Mouse (Mus musculus) embryonic stem cell, embryonic (primary cell): ENCODE data around the gene Large2.

Experiments
- CTCF ChIA-PET, 4 experiments: fragments of 300-600 bp in 2 of 4; fragments of 350-600 bp in 2 of 4; sonication (Branson Sonifier 250); formaldehyde crosslinking; loops; one replicate each; lab custom pipeline; 2022; ENCODE audit warnings: inconsistent platforms in 2 of 4; lab: Charles Lee
- POLR2A ChIA-PET, 4 experiments: fragments of 300-600 bp in 2 of 4; fragments of 350-600 bp in 2 of 4; sonication (Branson Sonifier 250); formaldehyde crosslinking; loops; one replicate each; lab custom pipeline; 2022; ENCODE audit warnings: antibody characterized with exemption in 4 of 4, inconsistent platforms in 1 of 4; lab: Charles Lee

Gene Large2

DNA sequence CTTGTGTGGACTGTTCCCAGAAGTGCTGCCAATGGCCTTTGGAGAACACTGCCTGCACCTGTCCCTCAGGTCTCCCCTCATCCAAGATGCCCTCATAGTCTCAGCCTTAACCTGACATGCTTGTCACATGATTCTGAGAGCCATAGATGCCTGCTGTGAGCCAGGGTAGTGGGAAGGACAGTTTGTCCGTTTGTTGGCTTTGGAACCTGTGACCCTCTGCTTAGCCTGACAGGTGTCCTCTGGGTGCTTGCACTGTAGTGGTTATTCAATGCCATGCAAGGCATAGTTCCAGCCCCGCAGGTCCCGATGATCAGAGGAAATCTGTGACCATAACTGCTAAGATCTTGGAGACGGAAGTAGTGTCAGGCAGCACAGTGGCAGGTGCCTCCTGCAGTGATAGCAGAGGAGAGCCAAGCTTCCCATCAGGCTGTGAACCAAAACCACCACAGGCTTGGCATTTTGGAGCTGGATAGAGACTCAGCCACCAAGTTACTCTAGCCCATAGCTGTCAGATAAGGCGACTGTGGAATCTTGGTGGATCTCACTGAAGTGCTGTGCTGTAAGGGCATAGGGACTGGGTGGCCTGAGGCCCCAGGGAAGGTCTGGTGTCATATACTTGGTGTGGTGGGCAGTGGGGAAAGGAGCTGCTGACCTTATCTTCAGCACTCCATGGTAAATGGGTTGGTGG, 7.4 kb upstream of the Large2 start, which contains the start of gene 1700029I15Rik:
1700029I15Rik (plus strand) TSS at position 638 of the 688 bp plus-strand sequence.
- ChIA-PET CTCF (no interaction called here), POLR2A (interaction anchor here in 2 of 4 experiments (0.6 kb wide), 3 partner anchors 95 to 1843 kb away, joined by 3 to 4 read pairs (median 3); no protein-coding TSS in a partner anchor)

DNA sequence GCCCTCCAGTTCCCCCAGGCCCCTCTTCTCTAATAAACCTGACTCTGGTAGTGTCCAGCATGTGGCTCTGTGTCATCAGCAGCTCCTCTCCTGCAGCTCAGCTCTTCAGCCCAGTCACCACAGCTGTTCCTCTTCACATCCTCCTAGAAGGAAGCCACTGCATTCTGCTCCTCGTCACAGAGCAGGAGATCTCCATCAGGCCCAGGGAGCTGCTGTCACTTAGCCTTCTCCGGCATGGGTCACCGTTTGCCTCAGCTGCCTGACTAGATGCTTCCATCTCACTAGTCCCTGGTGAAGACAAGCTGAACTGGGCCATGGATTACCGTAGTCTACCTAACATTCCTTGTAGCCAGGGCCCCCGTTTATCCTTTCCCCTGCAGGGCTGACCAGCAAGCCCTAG, 6.5 kb upstream of the Large2 start:
- ChIA-PET CTCF (no interaction called here), POLR2A (interaction anchor here in 2 of 4 experiments (0.7 to 1.6 kb wide), 2 partner anchors 11 to 383 kb away, joined by 3 to 4 read pairs; no protein-coding TSS in a partner anchor)

DNA sequence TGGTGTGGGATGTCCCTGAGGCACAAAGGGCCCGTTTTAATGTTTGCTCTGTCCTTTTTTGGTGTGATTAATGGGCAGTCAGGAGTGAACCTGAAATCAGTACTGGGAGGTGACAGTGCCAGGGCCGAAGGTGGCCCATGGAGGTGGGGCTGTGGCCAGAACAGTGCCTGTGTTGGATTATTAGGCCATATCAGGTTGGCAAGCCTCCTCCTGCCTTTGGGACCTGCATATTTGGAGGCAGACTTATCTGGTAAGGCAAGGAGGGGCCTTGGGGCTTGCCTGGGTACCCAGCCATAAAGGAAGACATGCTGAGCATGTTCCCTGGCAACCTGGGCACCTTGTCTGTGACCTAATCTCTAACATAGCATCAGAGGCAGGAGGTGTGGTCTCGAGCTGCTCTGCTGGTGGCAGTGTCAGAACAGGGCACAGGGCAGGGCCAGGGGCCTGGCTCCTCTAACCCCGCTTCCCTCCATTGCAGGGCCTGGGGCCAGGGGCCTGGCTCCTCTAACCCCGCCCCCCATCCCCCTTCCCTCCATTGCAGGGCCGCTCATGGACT, 5.9 kb upstream of the Large2 start:
- POLR2A ChIA-PET, result interaction anchor here in 2 of 4 experiments (0.7 to 1.6 kb wide), 2 partner anchors 10 to 382 kb away, joined by 3 to 4 read pairs; no protein-coding TSS in a partner anchor
- CTCF ChIA-PET, result interaction anchor here in 1 of 4 experiments (0.6 kb wide), 1 partner anchor 19 kb away, joined by 4 read pairs; no protein-coding TSS in a partner anchor

DNA sequence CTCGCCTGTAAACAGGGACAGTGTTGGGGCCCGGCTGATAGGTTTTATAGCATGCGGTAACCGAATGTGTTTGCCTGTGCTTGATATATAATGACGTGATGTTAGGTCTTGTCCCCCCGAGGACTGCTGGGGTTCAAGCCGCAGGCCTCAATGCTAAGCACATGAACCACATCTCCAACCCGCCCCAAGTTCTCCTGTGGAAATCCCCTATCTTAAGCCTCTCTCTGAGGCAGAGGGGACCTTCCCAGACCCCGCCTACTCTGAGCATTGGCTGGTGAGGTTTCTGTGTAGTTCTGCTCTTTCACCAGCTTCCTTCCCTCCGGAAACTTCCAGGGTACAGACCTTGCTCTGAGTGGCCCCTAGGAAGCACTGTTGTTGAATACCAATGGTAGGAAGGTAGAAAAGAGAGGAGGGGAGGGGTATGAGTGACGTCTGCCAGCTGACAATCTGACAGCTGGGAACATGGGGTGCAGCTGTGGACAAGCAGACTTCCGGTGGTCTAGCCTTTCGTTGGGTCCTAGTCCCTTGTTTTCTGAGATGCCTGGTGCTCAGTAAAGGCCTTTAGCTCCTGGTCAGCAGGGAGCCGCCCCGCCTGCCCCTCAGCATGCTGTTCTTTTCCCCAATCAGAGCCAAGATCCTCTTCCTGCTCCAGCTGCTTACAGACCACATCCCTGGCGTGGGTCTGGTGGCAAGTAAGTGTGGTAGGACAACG, 5.3 kb upstream of the Large2 start:
- POLR2A ChIA-PET, result interaction anchor here in 1 of 4 experiments (1.6 kb wide), 1 partner anchor 9 kb away, joined by 4 read pairs; no protein-coding TSS in a partner anchor
- CTCF ChIA-PET, result interaction anchor here in 1 of 4 experiments (0.6 kb wide), 1 partner anchor 20 kb away, joined by 4 read pairs; no protein-coding TSS in a partner anchor

DNA sequence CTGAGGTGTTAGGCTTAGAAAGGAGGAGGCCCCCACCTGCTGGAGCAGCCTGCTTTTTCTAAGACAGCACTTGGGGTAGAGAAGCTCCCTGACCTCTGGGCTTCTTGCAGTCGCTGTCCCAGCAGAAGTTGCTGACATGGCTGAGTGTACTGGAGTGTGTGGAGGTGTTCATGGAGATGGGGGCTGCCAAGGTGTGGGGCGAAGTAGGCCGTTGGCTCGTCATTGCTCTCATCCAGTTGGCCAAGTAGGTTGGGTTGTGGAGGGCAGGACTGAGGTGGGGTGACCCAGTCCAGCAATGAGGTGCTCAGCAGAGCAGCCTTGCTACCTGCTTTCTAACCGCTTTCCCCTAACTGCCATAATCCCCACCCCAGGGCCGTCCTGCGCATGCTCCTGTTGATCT, 2.7 kb upstream of the Large2 start:
- POLR2A ChIA-PET, result interaction anchor here in 3 of 4 experiments (0.6 to 13.4 kb wide), 6 partner anchors 11 to 93 kb away, joined by 3 to 178 read pairs (median 4); partner anchors contain the start of gene Cry2 (in 1 of the 3)
- CTCF ChIA-PET, result interaction anchor here in 1 of 4 experiments (0.9 kb wide), 1 partner anchor 10 kb away, joined by 3 read pairs; no protein-coding TSS in a partner anchor

DNA sequence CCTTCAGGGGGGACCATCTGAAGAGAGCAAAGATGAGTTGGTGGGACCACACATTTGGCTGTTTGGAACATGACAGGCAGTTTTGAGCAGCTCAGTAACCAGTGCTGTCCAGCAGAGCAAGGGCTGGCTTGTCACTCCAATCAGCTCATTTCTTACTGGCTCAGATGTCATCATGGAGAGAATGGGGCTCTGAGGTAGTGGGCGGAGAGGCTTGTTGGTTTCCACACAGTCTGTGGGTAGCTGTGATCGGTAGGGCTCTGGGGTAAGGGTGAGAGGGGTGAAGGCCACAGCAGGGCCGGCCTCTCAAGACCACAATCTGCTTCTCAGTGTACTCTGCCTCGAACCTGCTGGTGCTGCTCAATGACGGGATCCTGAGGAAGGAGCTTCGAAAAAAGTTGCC, 1.6 kb upstream of the Large2 start:
- ChIA-PET POLR2A (interaction anchor here in 3 of 4 experiments (0.5 to 13.4 kb wide), 20 partner anchors 10 to 1782 kb away, joined by 3 to 178 read pairs (median 8); partner anchors contain the start of genes Cry2 (in 1 of the 3), Hsd17b12 (in 1 of the 3) and Mapk8ip1 (in 1 of the 3)), CTCF (interaction anchor here in 1 of 4 experiments (0.6 to 1.1 kb wide), 3 partner anchors 10 to 804 kb away, joined by 3 to 4 read pairs (median 3); no protein-coding TSS in a partner anchor)

DNA sequence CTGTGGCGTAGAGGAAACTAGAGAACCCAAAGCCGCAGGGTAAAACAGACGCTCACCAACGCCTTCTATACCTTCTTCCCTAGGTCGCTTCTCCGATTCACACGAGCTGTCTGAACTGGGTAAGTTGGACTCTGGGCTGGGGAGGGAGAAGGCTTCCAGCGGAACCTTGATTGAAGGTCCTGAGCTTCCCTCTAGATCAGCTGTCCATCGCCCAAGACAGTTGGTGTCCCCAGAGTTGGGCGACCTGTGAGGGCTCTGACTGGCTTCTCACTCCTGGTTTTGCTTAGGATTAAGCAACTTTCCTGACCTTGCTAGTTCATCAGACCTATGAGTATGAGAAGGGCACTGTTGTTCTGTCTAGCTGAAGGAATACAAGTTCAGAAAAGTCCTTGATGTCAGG, 1.1 kb upstream of the Large2 start:
- ChIA-PET POLR2A (interaction anchor here in 3 of 4 experiments (0.6 to 13.4 kb wide), 40 partner anchors 8 to 1782 kb away, joined by 3 to 178 read pairs (median 5); partner anchors contain the start of genes Cry2 (in 2 of the 3), Mapk8ip1 (in 2 of the 3), Ambra1 (in 1 of the 3) and Ckap5 (in 1 of the 3)), CTCF (interaction anchor here in 1 of 4 experiments (1.1 to 1.4 kb wide), 4 partner anchors 11 to 431 kb away, joined by 3 to 7 read pairs (median 3); no protein-coding TSS in a partner anchor)

DNA sequence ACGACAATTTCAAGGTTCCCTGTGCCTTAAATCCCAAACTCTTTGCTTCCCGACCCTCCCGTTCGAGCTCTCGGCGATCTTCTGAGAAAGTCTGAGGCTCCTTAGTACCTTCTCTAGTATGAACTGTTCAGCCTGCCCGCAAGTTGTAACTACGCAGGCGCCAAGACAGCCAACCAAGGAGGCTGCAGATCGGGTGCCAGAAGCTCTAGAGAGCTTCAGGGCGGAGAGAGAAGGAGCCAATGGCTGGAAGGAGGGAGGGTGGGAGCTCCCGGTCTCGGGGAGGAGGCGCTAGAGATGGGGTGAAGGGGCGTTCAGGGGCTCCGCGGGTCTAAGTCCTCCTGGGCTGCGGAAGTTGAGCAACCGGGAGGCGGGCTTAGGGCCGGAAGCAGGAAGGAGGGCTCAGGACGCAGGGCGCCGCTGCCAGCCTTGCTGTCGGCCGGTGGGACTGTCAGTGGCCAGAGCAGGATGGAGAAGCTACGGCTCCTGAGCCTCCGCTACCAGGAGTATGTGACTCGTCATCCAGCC, 492 bp upstream of the Large2 start:
- CTCF ChIA-PET, result interaction anchor here in 1 of 4 experiments (1.1 to 1.4 kb wide), 4 partner anchors 47 to 431 kb away, joined by 3 to 7 read pairs (median 3); no protein-coding TSS in a partner anchor
- POLR2A ChIA-PET, result interaction anchor here in 3 of 4 experiments (0.6 to 13.4 kb wide), 52 partner anchors 8 to 1783 kb away, joined by 3 to 178 read pairs (median 4); partner anchors contain the start of genes Cry2 (in 2 of the 3), Mapk8ip1 (in 2 of the 3), Ambra1 (in 1 of the 3) and Arfgap2 (in 1 of the 3)

DNA sequence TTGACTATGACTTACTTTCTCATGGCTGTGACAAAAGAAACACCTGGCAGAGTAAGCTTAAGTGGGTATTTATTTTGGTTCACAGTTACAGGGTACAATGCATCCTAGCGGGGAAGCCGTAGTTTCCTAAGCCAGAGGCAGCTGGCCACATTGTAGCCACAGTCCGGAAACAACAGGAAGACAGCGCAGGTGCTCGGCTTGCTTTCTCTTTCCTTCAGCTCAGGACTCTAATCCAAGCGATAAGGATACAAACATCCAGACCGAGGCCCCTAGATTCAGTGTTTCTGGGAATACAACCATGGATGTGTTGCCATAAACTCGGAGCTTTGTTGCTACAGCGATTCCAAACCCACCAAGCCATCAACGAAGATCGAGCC, 1.2 kb downstream of the Large2 start:
- CTCF ChIA-PET, result interaction anchor here in 1 of 4 experiments (1.5 kb wide), 1 partner anchor 49 kb away, joined by 5 read pairs; no protein-coding TSS in a partner anchor
- POLR2A ChIA-PET, result interaction anchor here in 2 of 4 experiments (0.6 to 13.4 kb wide), 13 partner anchors 12 to 1793 kb away, joined by 3 to 178 read pairs (median 5); partner anchors contain the start of genes Cry2 (in 2 of the 2), Mapk8ip1 (in 1 of the 2), Mdk (in 1 of the 2) and Ptprj (in 1 of the 2)

DNA sequence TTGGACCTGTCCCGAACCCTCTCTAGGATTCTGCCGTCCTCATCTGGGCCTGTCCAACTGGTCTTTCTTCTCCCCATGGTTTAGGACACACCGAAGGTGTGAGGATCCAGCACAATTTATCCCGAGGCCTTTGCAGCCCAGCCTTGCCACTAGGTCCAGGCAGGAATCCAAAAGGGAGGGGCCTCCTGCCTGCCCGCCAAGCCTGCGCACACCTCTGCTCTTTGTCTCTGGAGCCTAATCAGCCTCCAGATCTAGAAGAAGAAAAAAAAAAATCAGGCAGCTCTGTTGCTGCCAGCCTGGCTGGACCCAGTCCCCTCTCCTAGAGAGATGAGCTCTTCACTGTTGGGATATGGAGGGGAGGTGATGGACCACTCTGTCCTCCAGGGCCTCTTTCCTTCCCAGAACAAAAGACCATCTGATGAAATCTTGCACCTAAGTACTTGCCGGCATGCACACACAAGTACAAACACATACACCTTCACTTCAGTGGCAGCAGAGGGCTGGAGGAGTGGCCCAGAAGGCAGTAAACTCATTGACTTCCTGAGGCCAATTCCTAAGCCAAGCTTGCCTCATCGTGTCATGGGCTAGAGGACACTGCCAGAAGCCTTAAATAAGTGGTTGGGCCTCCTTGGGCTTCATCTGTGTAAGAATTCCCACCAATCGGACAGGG, 1.8 kb downstream of the Large2 start:
- ChIA-PET POLR2A (interaction anchor here in 3 of 4 experiments (0.6 to 13.4 kb wide), 12 partner anchors 13 to 1792 kb away, joined by 3 to 178 read pairs (median 4); partner anchors contain the start of genes Cry2 (in 2 of the 3), Mapk8ip1 (in 1 of the 3), Mdk (in 1 of the 3) and Ptprj (in 1 of the 3)), CTCF (interaction anchor here in 2 of 4 experiments (0.5 to 1.5 kb wide), 2 partner anchors 50 to 1135 kb away, joined by 4 to 5 read pairs; no protein-coding TSS in a partner anchor)

DNA sequence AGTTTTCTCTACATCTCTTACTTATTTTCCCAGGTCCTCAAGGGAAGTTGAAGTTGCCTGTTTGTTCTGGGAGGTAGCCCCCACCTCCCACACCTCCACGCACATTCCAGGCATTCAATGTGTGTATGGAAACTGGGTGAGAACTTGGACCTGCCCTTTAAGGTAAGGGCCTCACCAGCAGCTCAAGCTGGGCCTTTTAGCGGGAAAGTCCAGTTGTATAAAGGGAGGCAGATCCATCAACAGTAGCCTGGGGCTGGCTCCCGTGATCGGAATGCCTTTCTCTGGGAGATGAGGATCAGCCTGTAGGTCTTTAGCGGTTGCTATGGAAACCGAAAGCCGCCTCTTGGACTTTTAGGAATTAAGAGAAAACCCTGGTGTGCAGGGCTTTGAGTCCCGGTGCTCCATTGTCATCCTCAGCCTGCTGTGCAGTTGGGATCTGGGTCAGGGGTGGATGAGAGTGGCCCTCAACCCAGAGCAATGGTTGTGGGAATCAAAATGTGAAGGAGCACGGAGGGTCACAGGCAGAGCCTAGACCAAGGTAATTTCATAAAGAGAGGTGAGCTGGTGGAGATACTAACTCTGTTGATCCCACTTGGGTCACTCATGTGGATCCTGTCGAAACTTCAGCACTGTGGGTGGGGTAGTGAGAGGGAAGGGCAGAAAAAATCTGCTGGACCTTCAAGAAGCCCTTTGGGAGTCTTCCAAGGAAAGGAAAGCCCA, 2.5 kb downstream of the Large2 start:
- ChIA-PET CTCF (interaction anchor here in 1 of 4 experiments (1.0 to 1.6 kb wide), 4 partner anchors 52 to 364 kb away, joined by 3 to 4 read pairs (median 3); no protein-coding TSS in a partner anchor), POLR2A (interaction anchor here in 3 of 4 experiments (0.6 to 13.4 kb wide), 19 partner anchors 10 to 408 kb away, joined by 3 to 178 read pairs (median 4); partner anchors contain the start of genes Cry2 (in 2 of the 3) and Mapk8ip1 (in 1 of the 3))

DNA sequence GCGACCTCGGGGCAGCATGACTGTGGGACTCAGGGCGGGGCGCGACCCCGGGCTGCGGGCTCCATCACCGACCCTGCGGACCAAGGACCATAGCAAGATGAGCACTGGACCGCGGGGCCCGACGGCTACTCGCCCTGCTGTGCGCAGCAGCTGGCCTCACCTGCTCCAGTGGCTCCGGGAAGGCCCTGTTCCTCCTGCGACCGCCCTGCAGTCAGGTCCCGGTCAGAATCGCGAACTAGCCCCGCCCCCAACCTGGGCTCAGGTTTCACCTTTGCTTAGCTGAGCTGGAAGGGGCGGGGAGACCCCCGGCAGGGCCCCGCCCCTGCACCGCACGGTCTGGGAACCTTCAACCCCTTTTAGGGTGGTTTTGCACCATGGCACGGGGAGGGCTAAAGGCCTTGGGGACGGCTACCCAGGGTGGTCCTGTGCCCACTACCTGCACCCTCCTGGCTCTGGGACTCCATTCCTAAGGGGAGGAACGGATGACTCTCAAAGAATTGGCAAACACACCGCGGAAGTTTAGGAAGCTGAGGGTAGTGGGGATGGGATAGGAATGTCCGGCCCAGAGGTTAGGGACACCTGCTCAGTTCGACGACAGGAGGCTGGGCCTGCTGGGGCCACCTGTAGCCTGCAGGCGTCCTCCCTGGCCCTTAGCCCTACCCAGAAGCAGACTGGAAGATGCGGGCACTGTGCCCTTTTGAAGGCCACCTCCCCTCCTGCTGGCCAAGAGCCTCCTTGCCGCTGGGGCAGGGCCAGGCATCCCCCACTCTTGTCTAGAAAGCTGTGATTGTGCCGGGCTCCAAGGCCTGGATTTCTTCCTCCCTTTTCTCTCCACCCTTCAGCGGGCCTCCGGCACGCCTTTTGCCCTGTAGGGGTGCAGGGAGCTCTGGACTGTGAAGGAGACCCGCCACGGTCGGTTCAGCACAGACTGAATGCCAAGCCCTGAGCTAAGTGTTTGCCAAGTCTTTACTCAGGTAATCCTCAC, 3.6 kb downstream of the Large2 start:
- ChIA-PET POLR2A (interaction anchor here in 2 of 4 experiments (0.7 to 13.4 kb wide), 20 partner anchors 9 to 417 kb away, joined by 3 to 178 read pairs (median 4); partner anchors contain the start of genes Cry2 (in 2 of the 2) and Mapk8ip1 (in 1 of the 2)), CTCF (interaction anchor here in 3 of 4 experiments (0.7 to 1.6 kb wide), 9 partner anchors 34 to 426 kb away, joined by 3 to 4 read pairs (median 3); no protein-coding TSS in a partner anchor)

DNA sequence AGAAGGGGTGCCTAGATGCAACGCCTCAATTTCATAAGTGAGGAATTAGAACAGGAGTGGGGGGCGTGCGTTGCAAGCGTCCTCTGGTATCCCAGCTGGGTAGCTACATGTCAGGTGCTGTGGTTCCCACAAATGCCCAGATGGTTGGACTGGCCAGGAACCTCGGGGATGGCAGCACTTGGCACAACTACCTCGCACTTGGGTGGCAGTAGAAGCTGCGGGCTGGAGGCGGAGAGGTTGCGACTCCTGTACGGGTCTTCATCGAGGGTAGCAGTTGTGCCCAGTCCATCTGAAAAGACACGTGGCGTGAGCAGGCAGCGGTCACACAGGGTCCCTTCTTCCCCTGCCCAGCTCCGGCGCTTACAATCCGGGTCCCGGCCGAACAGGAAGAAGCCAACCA, 4.3 kb downstream of the Large2 start:
- CTCF ChIA-PET, result interaction anchor here in 2 of 4 experiments (0.7 to 1.6 kb wide), 5 partner anchors 33 to 426 kb away, joined by 3 to 4 read pairs (median 3); no protein-coding TSS in a partner anchor
- POLR2A ChIA-PET, result interaction anchor here in 2 of 4 experiments (0.9 to 13.4 kb wide), 16 partner anchors 10 to 417 kb away, joined by 3 to 178 read pairs (median 5); partner anchors contain the start of genes Cry2 (in 2 of the 2) and Mapk8ip1 (in 1 of the 2)
